Mouse (Mus musculus): ENCODE data around the gene Nol6.

GRCm38 (mm10) chr4:41161232-41161631, 37.0 kb upstream of the Nol6 start:
- TF ChIP-seq CTCF (IDR thresholded peaks at IDR 0.05; ENCODE audit: low read depth) = no peak
- TF ChIP-seq EP300 (optimal IDR thresholded peaks at IDR 0.05) = no peak
